Mouse (Mus musculus) lung, postnatal 0 days (tissue): ENCODE results near the gene Tbx4. TPM values are rescaled to one million over a fixed set of nuclear protein-coding genes. Genes with fewer than 3 reads are reported as not detected.

Source experiments
- ATAC-seq: fragments of 200-750 bp; cut with Nextera tagmentation; 2 replicates; pipeline ENCODE4 v1.8.0; 2017; ENCODE audit warnings: moderate library complexity
- DNase-seq: peaks from one replicate; pipeline ENCODE4 v3.0.0-alpha.2; 2016; ENCODE audit warnings: low spot score
- H3K27ac ChIP-seq: fragments of 300-500 bp; sonication (generic); 2 replicates; pipeline ENCODE4 v1.5.1; 2014; ENCODE audit warnings: antibody characterized with exemption, mild to moderate bottlenecking, low read length, mixed read lengths
- H3K27me3 ChIP-seq: fragments of 300-500 bp; sonication (generic); replicated peaks from 2 replicates; pipeline ENCODE4 v1.6.1; 2014; ENCODE audit warnings: low read length, mixed read lengths; ENCODE audit not compliant: insufficient read depth
- H3K36me3 ChIP-seq: fragments of 300-500 bp; sonication (generic); 2 replicates; pipeline ENCODE4 v1.6.1; 2014; ENCODE audit warnings: low read length, mixed read lengths; ENCODE audit not compliant: insufficient read depth
- H3K4me1 ChIP-seq: fragments of 300-500 bp; sonication (generic); 2 replicates; pipeline ENCODE4 v1.6.1; 2014; ENCODE audit warnings: antibody characterized with exemption, low read depth, low read length, mixed read lengths; ENCODE audit not compliant: insufficient read depth
- H3K4me2 ChIP-seq: fragments of 300-500 bp; sonication (generic); replicated peaks from 2 replicates; pipeline ENCODE4 v1.6.1; 2014; ENCODE audit warnings: low read depth, mild to moderate bottlenecking, low read length, moderate library complexity, mixed read lengths
- H3K4me3 ChIP-seq: fragments of 300-500 bp; sonication (generic); 2 replicates; pipeline ENCODE4 v1.5.1; 2014; ENCODE audit warnings: low read depth, low read length
- H3K9ac ChIP-seq: fragments of 300-500 bp; sonication (generic); replicated peaks from 2 replicates; pipeline ENCODE4 v1.6.1; 2014; ENCODE audit warnings: low read depth, mild to moderate bottlenecking
- H3K9me3 ChIP-seq: fragments of 300-500 bp; sonication (generic); 2 replicates; pipeline ENCODE4 v1.6.1; 2016; ENCODE audit warnings: low read length, mixed read lengths
- CTCF ChIP-seq: IDR thresholded peaks from 2 replicates; pipeline ENCODE4 v1.5.1; 2016; ENCODE audit warnings: antibody characterized with exemption, mild to moderate bottlenecking
- EP300 ChIP-seq: IDR thresholded peaks from 2 replicates; pipeline ENCODE4 v1.6.1; 2016; ENCODE audit warnings: antibody characterized with exemption, mild to moderate bottlenecking, control low read depth
- WGBS: fragments of 180-500 bp; shearing (Covaris S2); extraction: QIAGEN DNeasy Blood & Tissue Kit; methylation state at CpG from one replicate; pipeline ENCODE4 v1.1.7; 2014; 5-methylcytosine and 5-hydroxymethylcytosine counted together
- polyA plus RNA-seq: library from polyadenylated mRNA; unstranded; fragments of >200 nt; fragmentation: Nextera tagmentation; extraction: Ambion mirVana; gene quantifications from 2 replicates; pipeline ENCODE4 v1.2.1, GENCODE M21; 2015

Tbx4 gene
- polyA plus RNA-seq, 1 experiment from 2014 or later: 48.5 TPM

GRCm38 (mm10) chr11:85928106-85928505 is 41.9 kb downstream of the Tbx4 start:
- Histone ChIP-seq H3K9me3 (no peaks in the 10 kb centered on the region), H3K4me1 (0 out of 2 replicates have a peak, but pooled peaks cover 7% of the 10 kb centered on the region), H3K4me3 (no peak overlapping the region), H3K27ac (no peak overlapping the region), H3K27me3 (no peaks in the 10 kb centered on the region; the same call in 1 of the 2 replicates), H3K4me2 (no peak overlapping the region), H3K36me3 (no peaks in the 10 kb centered on the region), H3K9ac (no peak overlapping the region)
- ATAC-seq (no peak), DNase-seq (no peak)
- TF ChIP-seq CTCF (no peak), EP300 (no peak)
- WGBS: 60% methylated on average over 4 of the region's 4 CpGs

GRCm38 (mm10) chr11:85929651-85930050 is 43.4 kb downstream of the Tbx4 start:
- Histone ChIP-seq H3K4me2 (no peak overlapping the region), H3K27ac (no peak overlapping the region), H3K4me3 (no peak overlapping the region), H3K9me3 (no peaks in the 10 kb centered on the region), H3K36me3 (no peaks in the 10 kb centered on the region), H3K9ac (no peak overlapping the region), H3K27me3 (no peaks in the 10 kb centered on the region; the same call in 1 of the 2 replicates), H3K4me1 (0 out of 2 replicates have a peak, but pooled peaks cover 6% of the 10 kb centered on the region)
- 86% methylated on average over 6 of the region's 6 CpGs for WGBS
- TF ChIP-seq CTCF (no peak), EP300 (no peak)
- no peak for ATAC-seq
- no peak for DNase-seq

GRCm38 (mm10) chr11:85941785-85942570 is 55.8 kb downstream of the Tbx4 start:
- 40% methylated on average over 7 of the region's 7 CpGs for WGBS

GRCm38 (mm10) chr11:85948765-85949164 is 62.5 kb downstream of the Tbx4 start:
- H3K4me3 ChIP-seq: no peak overlapping the region
- no peaks in the 10 kb centered on the region for H3K4me1 ChIP-seq
- no peak overlapping the region for H3K4me2 ChIP-seq
- 82% methylated on average over 10 of the region's 10 CpGs for WGBS
- DNase-seq (no peak), ATAC-seq (no peak)
- no peak overlapping the region for H3K9ac ChIP-seq
- no peak overlapping the region for H3K27ac ChIP-seq
- H3K9me3 ChIP-seq: no peaks in the 10 kb centered on the region
- TF ChIP-seq EP300 (no peak), CTCF (no peak)
- no peaks in the 10 kb centered on the region for H3K27me3 ChIP-seq
- H3K36me3 ChIP-seq: no peaks in the 10 kb centered on the region

More at GRCm38 (mm10) chr11:85941785-85942570, 55.8 kb downstream of the Tbx4 start:
- Histone ChIP-seq H3K27ac (no peak overlapping the region), H3K9ac (no peak overlapping the region), H3K27me3 (no peaks in the 10 kb centered on the region), H3K4me1 (no peaks in the 10 kb centered on the region), H3K9me3 (no peaks in the 10 kb centered on the region), H3K4me2 (no peak overlapping the region), H3K4me3 (no peak overlapping the region), H3K36me3 (no peaks in the 10 kb centered on the region)
- no peak for TF ChIP-seq CTCF
- no peak for TF ChIP-seq EP300
- ATAC-seq (peak; percentile 12; the same call in 1 of the 2 replicates), DNase-seq (peak; percentile 40)

- Histone ChIP-seq H3K4me2 (no peak overlapping the region), H3K4me3 (no peak overlapping the region), H3K9ac (no peak overlapping the region), H3K27me3 (no peaks in the 10 kb centered on the region), H3K36me3 (no peaks in the 10 kb centered on the region), H3K9me3 (no peaks in the 10 kb centered on the region), H3K27ac (no peak overlapping the region), H3K4me1 (no peaks in the 10 kb centered on the region)
- DNase-seq (no peak), ATAC-seq (no peak)
- WGBS: 79% methylated on average over 2 of the region's 2 CpGs
- TF ChIP-seq EP300 (no peak), CTCF (peak; percentile 27; the same call in 1 of the 2 replicates)
Measured at GRCm38 (mm10) chr11:85949749-85950148, 63.5 kb downstream of the Tbx4 start.

- no peaks in the 10 kb centered on the region for H3K36me3 ChIP-seq
- no peak for ATAC-seq
- no peak for DNase-seq
- TF ChIP-seq CTCF (no peak), EP300 (no peak)
- H3K27ac ChIP-seq: no peak overlapping the region
- no peak overlapping the region for H3K9ac ChIP-seq
- peaks cover 11% of the 10 kb centered on the region; the same call in 1 of the 2 replicates for H3K4me1 ChIP-seq
- H3K27me3 ChIP-seq: no peaks in the 10 kb centered on the region
- no peak overlapping the region for H3K4me2 ChIP-seq
- 75% methylated on average over 4 of the region's 4 CpGs for WGBS
- H3K9me3 ChIP-seq: no peaks in the 10 kb centered on the region
- H3K4me3 ChIP-seq: no peak overlapping the region
Measured at GRCm38 (mm10) chr11:85952538-85952937, 66.3 kb downstream of the Tbx4 start.
